Mouse (Mus musculus) intestine, postnatal 0 days (tissue): ENCODE results near the gene Hs6st3. TPM values are rescaled to one million over a fixed set of nuclear protein-coding genes. Genes with fewer than 3 reads are reported as not detected.

Source experiments
- ATAC-seq: fragments of 200-750 bp; cut with Nextera tagmentation; 2 replicates; pipeline ENCODE4 v1.8.0; 2017; ENCODE audit warnings: mild to moderate bottlenecking, moderate TSS enrichment, moderate library complexity
- H3K27ac ChIP-seq: fragments of 300-500 bp; sonication (generic); 2 replicates; pipeline ENCODE4 v1.5.1; 2014; ENCODE audit warnings: mild to moderate bottlenecking, low read depth, low read length, moderate library complexity
- H3K27me3 ChIP-seq: fragments of 300-500 bp; sonication (generic); replicated peaks from 2 replicates; pipeline ENCODE4 v1.6.1; 2014; ENCODE audit warnings: low read length, mixed read lengths; ENCODE audit not compliant: control insufficient read depth, insufficient read depth
- H3K36me3 ChIP-seq: fragments of 300-500 bp; sonication (generic); 2 replicates; pipeline ENCODE4 v1.6.1; 2014; ENCODE audit warnings: mild to moderate bottlenecking, moderate library complexity; ENCODE audit not compliant: control insufficient read depth, insufficient read depth
- H3K4me1 ChIP-seq: fragments of 300-500 bp; sonication (generic); replicated peaks from 2 replicates; pipeline ENCODE4 v1.6.1; 2014; ENCODE audit warnings: antibody characterized with exemption, low read length, mixed read lengths; ENCODE audit not compliant: control insufficient read depth, insufficient read depth
- H3K4me2 ChIP-seq: fragments of 300-500 bp; sonication (generic); replicated peaks from 2 replicates; pipeline ENCODE4 v1.6.1; 2014; ENCODE audit warnings: low read depth, mild to moderate bottlenecking, moderate library complexity
- H3K4me3 ChIP-seq: fragments of 300-500 bp; sonication (generic); 2 replicates; pipeline ENCODE4 v1.5.1; 2014; ENCODE audit warnings: low read depth, low read length
- H3K9ac ChIP-seq: fragments of 300-500 bp; sonication (generic); 2 replicates; pipeline ENCODE4 v1.6.1; 2014; ENCODE audit warnings: mild to moderate bottlenecking, low read depth, low read length
- H3K9me3 ChIP-seq: fragments of 300-500 bp; sonication (generic); 2 replicates; pipeline ENCODE4 v1.6.1; 2016; ENCODE audit warnings: mixed run types; ENCODE audit not compliant: control insufficient read depth
- CTCF ChIP-seq: sonication (generic); IDR thresholded peaks from 2 replicates; pipeline ENCODE4 v1.5.1; 2016; ENCODE audit warnings: low read depth, mild to moderate bottlenecking, control low read depth, antibody characterized with exemption, moderate library complexity
- WGBS: fragments of 180-500 bp; shearing (Covaris S2); extraction: QIAGEN DNeasy Blood & Tissue Kit; methylation state at CpG from one replicate; pipeline ENCODE4 v1.1.7; 2014; 5-methylcytosine and 5-hydroxymethylcytosine counted together
- polyA plus RNA-seq: library from polyadenylated mRNA; unstranded; fragments of >200 nt; fragmentation: Nextera tagmentation; extraction: Ambion mirVana; gene quantifications from 2 replicates; pipeline ENCODE4 v1.2.1, GENCODE M21; 2015

Gene Hs6st3
- polyA plus RNA-seq, 1 experiment from 2014 or later: not detected

DNA sequence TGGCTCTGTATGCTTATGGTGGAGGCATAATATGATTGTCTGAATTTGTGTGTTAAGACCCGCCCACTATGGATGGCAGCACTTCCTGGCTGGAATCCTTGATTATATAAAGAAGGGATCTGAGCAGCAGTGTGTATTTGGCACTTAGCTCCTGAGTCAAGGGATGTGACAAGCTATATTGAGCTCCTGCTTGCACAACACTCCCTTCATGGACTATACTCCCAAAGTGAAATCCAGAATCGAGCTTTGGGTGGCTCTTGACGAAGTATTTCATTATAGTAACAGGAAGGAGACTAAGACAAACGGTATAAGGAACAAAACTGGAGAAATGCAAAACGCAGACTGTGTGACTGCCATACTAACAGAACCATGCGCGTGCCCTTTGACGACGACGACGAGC, 660.4 kb downstream of the Hs6st3 start:
- ATAC-seq: no peak
- Histone ChIP-seq H3K36me3 (no peaks in the 10 kb centered on the region), H3K9ac (no peak overlapping the region), H3K4me1 (no peaks in the 10 kb centered on the region), H3K4me2 (no peak overlapping the region), H3K9me3 (no peaks in the 10 kb centered on the region), H3K4me3 (no peak overlapping the region), H3K27ac (no peak overlapping the region), H3K27me3 (no peaks in the 10 kb centered on the region)
- no peak for TF ChIP-seq CTCF
- 93% methylated on average over 11 of the region's 11 CpGs for WGBS

DNA sequence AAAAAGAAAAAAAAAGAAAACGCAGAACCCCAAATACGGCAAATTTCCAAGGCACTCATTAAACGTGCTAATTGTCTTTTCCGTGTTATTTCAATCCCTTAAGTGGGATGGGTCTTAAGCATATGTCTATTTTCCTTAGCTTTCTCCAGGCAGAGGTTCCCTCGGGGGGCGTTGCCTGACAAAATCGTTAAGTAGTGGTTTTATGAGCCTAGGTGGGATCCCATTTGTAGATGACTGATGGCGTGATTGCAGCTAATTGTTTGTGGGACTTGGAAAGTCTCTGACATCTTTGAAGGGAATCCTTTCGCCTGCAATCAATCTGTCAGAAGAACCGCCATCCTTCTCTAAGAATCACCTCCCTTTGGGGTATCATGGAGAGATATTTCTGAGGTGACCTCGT, 662.7 kb downstream of the Hs6st3 start:
- Histone ChIP-seq H3K4me3 (no peak overlapping the region), H3K9ac (no peak overlapping the region), H3K4me2 (no peak overlapping the region), H3K27ac (no peak overlapping the region), H3K36me3 (no peaks in the 10 kb centered on the region), H3K27me3 (no peaks in the 10 kb centered on the region), H3K4me1 (no peaks in the 10 kb centered on the region), H3K9me3 (no peaks in the 10 kb centered on the region)
- 74% methylated on average over 11 of the region's 11 CpGs for WGBS
- no peak for TF ChIP-seq CTCF
- ATAC-seq: no peak

DNA sequence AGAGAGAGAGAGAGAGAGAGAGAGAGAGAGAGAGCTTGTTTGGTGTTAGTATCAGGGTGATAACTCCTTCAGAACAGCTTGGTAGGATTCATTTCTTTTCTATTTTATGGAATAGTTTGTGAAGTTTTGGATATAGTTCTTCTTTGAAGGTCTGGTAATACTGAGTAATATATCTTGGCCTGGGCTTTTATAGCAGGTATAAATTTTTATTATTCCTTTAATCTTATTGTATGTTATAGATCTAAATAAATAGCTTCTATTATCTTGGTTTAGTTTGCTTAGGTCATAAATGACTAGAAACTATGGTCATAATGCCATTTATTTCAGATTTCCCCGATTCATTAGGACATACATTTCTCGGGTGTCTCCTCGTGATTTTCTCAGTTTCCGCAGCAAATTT, 675.8 kb downstream of the Hs6st3 start:
- no peak for ATAC-seq
- no peak overlapping the region for H3K4me2 ChIP-seq
- H3K9ac ChIP-seq: no peak overlapping the region
- no peak overlapping the region for H3K27ac ChIP-seq
- no peaks in the 10 kb centered on the region for H3K27me3 ChIP-seq
- WGBS: 40% methylated on average over 4 of the region's 4 CpGs
- no peaks in the 10 kb centered on the region for H3K9me3 ChIP-seq
- H3K36me3 ChIP-seq: no peaks in the 10 kb centered on the region
- H3K4me1 ChIP-seq: no peaks in the 10 kb centered on the region
- no peak for TF ChIP-seq CTCF
- no peak overlapping the region for H3K4me3 ChIP-seq

DNA sequence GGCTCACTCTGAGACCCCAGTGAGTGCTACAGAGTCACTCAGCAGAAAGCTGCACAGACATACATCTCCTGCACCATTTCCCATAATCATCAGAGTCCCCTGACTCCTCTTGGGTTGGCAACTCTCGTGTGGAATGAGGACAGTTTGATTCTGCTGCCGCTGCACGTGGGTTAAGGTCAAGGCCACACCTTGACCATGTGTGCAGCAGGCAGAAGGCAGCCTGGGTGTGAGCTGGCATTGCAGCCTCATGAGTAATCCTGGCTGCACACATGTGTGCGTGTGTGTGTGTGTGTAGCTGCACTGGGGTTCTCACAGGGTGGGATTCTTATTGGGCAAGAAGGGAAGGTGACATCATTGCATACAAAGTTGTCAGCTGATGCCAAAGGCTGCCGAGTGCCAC, 677.5 kb downstream of the Hs6st3 start:
- WGBS: 42% methylated on average over 5 of the region's 5 CpGs
- Histone ChIP-seq H3K36me3 (no peaks in the 10 kb centered on the region), H3K27me3 (no peaks in the 10 kb centered on the region), H3K4me2 (no peak overlapping the region), H3K9me3 (no peaks in the 10 kb centered on the region), H3K4me3 (no peak overlapping the region), H3K4me1 (no peaks in the 10 kb centered on the region), H3K27ac (no peak overlapping the region), H3K9ac (no peak overlapping the region)
- no peak for ATAC-seq
- no peak for TF ChIP-seq CTCF

DNA sequence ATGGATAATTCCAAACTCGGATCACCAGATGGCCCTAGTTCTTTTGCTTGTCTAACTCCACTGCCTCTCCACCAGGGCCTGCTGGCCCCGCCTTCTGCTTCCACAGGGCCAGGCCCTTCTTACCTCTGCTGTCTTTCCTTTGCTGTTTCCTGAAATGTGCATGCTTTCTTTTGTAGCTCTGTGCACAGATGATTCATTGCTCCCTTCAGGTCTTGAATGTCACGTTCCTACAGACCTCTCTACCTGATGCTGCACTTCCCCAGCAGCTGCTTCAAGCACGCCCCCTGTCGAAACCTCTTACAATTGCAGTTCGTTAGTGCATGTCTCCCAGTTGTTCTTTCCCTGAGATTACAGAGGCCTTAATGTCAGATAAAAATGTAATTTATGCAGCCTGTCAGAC, 682.4 kb downstream of the Hs6st3 start:
- Histone ChIP-seq H3K4me1 (no peaks in the 10 kb centered on the region), H3K9me3 (no peaks in the 10 kb centered on the region), H3K4me2 (no peak overlapping the region), H3K9ac (no peak overlapping the region), H3K27me3 (no peaks in the 10 kb centered on the region), H3K36me3 (no peaks in the 10 kb centered on the region), H3K27ac (no peak overlapping the region), H3K4me3 (no peak overlapping the region)
- 43% methylated on average over 6 of the region's 6 CpGs for WGBS
- ATAC-seq: no peak
- peak; percentile 43; the same call in 1 of the 2 replicates for TF ChIP-seq CTCF

DNA sequence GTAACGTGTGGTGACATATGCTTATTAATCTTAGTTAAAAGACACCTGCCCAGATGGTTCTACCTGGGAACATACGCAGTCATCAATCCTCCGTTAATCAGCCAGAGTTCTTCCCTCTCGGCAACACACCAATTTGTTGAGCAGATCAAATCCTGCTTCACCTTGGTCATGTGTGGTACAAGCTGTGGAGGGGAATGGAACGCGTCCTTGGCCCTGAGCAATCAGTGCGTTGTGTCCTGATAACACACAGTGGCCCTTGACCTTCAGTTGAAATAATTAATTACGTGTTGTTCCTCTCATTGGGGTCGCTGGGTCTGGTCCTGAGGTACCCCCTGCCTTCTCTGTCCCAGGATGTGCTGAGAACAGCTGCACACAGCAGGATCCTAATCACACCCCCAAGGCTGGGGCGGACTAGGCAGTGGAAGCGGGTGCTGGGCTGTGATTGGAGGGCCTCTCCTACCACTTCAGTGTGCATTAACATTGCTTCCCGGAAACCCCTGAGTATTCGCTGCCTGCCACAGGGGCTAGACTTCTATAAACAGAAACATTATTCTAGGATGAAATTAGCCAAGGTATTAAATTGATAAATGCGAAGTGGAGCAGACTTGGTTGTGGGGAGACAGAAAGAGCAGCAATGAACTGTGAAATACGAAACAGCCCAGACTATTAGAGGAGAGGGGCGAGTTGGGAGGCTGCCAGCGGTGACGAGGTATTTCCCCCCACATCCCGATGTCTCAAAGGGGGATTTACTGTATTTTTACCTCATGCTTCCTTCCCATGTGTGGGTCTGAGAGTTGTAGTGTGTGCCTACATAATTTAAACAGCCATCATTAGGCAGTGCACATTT, 693.2 kb downstream of the Hs6st3 start:
- H3K27me3 ChIP-seq: no peaks in the 10 kb centered on the region
- no peak for ATAC-seq
- H3K4me2 ChIP-seq: no peak overlapping the region
- H3K4me3 ChIP-seq: no peak overlapping the region
- no peaks in the 10 kb centered on the region for H3K9me3 ChIP-seq
- no peaks in the 10 kb centered on the region for H3K4me1 ChIP-seq
- H3K9ac ChIP-seq: no peak overlapping the region
- WGBS: 52% methylated on average over 19 of the region's 19 CpGs
- TF ChIP-seq CTCF: no peak
- H3K27ac ChIP-seq: no peak overlapping the region
- H3K36me3 ChIP-seq: no peaks in the 10 kb centered on the region
